Mouse (Mus musculus) megakaryocyte, adult 5-6 weeks (primary cell): Measurements from ENCODE around the gene Lrp5. TPM values are rescaled to one million over a fixed set of nuclear protein-coding genes. Genes with fewer than 3 reads are reported as not detected.
"Not testable (repeated sequence)": the region's sequence is repeated elsewhere in the genome, so short reads cannot be mapped to it uniquely, and the experiment has no call there.

Source experiments
- ATAC-seq: 2 replicates; pipeline ENCODE4 v1.8.0; 2016; ENCODE audit warnings: mild to moderate bottlenecking, inconsistent platforms; ENCODE audit not compliant: poor library complexity, severe bottlenecking
- total RNA-seq, 2 experiments: library from RNA; stranded (forward) in 1 of 2; stranded (reverse) in 1 of 2; fragments of 153-499, 151-499 nt in 1 of 2; fragments of 221-1000, 200-1000 nt in 1 of 2; gene quantifications; 2 replicates each; pipeline versions ENCODE4 v1.2.3 to v1.2.4; 2015 to 2017

Lrp5 gene
- total RNA-seq, 2 experiments from 2014 or later, result 13.6 to 17.9 TPM

DNA sequence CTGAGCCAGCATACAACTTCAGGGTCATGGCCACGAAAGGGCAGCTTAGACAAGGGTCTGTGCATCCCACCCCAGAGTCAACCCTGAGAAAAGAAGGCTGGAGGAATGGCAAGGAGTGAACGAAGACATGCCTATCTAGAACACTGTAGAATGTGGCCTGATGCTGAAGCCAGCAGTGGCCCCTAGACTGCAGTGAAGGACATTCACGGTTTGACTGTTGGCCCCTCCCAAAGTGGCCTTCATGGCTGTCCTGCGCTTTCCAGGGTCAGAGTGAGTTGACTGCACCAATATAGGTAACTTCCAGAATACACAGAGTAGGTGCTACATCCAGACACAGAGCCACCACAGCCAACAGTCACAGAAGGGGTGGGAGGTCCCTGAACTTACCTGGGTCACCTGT is 28.4 kb downstream of the Lrp5 start:
- no peak for ATAC-seq

DNA sequence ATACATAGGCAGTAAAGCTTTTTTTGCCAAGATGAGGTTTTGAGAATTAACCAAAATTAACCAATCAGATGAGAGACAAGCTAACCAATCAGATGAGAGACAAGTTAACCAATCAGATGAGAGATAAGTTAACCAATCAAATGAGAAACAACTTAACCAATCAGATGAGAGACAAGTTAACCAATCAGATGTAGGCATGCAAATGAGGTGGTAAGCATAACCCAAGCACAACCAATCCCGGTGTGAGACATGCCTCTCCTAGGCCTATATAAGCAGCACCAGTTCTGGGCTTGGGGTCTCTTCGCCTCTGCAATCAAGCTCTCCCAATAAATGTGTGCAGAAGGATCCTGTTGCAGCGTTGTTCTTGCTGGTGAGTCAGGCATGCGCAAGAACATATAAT is 29.3 kb downstream of the Lrp5 start:
- ATAC-seq, result not testable (repeated sequence)

DNA sequence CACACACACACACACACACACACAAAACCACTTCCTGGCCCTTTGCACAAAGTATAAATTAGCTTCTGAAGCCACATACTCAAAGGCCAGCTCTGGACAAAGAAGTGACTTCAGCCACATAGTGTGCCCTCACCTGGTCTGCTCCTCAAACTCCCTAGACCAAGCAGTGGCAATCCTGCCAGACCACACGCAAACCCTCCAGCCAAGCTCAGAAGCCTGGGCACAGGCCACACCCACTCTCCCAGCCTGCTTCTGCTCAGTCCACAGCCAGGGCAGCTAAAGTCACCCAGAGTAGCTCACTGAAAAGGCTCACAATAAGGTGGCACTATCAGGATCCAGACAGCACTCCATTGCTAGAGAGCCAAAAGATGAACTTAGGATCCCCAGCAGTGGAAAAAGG is 30.2 kb downstream of the Lrp5 start:
- ATAC-seq, result no peak

DNA sequence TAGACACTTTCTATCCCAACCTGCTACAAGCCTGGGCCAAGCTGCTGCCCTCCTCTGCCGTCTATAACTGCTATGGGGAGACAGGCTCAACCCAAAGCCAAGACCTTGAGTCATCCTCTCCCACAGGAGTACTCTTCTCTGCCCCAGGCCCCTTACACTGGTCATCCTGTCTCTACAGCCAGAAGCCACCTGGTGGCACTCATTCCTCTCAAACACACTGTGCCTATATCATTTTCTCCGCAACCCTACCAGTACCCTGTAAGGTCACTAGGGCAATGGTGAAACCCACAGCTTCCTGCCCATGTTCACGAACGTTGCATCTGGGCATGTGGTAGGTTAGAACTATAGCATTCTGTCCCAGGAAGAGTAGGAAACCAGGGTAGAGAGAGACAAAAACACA is 31.4 kb downstream of the Lrp5 start:
- peak; percentile 66 for ATAC-seq

DNA sequence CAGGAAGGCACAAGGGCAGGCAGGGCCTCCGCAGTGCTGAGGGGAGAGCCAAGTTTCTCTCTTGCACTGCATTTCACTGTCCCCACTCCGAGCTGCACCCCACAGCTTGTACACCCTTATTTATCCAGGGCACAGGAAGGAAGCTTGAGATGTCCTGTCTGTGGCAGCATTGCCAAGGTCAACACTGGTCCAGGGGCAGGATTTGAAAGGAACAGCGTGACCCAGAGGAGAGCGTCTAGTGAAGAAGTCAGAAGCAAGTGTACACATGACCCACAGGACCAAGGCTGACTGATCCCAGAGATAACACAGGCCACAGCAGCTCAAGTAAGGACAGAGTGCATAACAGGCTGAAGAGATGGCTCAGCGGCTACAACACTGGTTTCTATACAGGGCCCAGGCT is 32.3 kb downstream of the Lrp5 start:
- no peak for ATAC-seq

DNA sequence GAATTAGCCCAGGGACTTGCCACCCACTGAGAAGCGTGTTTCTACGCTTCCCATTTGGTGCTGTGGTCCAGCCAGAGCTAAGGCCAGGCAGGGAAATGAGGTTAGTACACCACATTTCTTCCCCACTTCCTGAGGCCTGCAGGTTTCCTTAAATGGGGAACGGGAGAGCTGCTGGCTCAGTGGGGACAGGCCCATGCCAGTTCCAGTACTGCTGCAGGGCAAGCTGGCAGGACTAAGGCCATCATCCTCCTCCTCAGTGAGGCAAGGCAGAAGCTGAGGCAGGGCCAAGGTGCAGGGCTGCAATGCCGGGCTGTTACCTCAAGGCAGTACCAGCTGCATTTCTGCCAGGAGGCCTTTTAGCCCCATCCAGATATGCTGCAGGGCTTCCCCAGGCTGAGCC is 32.9 kb downstream of the Lrp5 start:
- ATAC-seq, result no peak

DNA sequence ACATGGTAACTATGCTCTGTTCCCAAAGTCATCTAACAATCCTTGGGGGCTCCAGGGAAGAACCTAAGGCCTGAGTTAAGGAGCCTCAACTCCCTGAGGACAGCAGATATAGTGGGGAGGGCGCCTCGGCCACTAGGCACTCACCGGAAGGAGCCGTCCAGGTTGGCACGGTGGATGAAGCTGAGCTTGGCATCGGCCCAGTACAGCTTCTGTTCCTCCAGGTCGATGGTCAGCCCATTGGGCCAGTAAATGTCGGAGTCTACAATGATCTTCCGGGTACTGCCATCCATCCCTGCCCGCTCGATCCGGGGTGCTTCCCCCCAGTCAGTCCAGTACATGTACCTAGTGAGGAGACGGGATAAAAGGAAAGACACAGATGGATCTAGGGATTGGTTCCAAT is 34.4 kb downstream of the Lrp5 start:
- no peak for ATAC-seq

DNA sequence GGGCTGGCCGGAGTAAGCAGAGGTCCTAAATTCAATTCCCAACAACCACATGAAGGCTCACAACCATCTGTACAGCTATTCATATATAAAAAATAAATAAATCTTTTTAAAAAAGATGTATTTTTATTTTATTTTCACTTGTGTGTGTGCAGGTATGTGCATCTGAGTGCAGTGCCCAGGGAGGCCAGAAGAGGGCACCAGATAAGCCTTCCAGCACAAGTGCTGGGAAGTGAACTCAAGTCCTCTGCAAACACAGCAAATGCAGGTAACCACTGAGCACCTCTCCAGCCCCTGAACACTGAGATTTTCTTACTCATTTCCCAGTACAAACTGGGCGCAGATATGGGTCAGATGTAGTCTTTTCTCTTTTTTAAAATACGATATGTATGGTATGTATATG is 35.1 kb downstream of the Lrp5 start:
- no peak for ATAC-seq

DNA sequence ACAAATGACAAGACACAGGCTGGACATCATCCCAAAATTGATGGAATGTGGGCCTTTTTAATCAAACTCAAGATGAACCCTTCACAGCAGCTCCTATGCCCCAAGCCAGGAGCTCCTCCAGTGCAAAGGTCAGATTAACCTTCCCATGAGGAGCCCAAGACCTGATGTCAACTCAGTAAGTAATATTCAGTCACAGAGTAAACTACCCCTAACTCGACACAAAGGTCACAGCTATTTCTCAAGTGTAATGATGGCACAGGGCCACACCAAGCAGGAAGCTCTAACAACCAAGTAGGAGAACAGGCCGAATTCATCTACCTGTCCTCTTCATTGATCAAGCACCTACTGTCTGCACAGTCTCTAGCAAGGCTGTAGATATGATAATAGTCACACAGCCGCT is 35.9 kb downstream of the Lrp5 start:
- ATAC-seq, result no peak

DNA sequence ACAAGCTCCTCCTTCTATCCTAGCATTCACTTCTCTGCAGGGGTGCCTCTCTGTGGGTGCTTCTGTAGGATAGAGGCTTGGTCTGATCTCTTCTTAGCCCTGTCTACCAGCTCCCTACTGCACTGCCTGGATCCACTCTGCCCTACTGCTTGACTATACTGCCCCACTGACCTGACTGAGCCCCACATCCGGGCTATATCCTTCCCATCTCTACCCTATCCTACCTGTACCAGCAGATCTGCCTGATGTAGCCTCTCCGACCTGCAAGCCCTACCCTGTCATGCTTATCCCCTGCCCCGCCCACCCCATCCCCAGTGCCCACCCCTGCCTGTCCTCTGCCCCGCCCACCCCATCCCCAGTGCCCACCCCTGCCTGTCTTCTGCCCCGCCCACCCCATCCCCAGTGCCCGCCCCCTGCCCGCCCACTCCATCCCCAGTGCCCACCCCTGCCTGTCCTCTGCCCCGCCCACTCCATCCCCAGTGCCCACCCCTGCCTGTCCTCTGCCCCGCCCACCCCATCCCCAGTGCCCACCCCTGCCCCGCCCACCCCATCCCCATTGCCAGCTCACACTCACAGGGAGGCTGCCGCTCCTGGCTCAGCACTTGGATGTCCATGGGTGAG is 37.4 kb downstream of the Lrp5 start:
- no peak for ATAC-seq

DNA sequence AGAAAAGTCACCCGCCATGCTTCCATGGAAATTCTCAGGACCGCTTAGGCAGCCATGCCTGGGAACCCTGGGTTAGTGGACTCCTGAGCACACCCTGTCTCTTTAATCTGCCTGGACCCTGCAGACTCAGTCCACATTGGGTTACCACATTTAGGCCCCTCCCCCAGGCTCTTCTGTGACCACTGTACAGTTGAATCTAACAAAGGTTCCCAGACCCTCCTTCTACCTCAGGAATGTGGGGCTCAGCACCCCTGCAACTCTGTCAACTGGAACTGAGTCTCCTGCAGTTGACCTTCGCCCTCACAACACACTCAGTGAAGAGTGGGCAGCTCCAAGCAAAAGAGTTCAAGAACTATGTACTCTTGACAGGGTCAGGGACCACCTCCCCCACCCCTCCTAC is 38.4 kb downstream of the Lrp5 start:
- ATAC-seq, result no peak

DNA sequence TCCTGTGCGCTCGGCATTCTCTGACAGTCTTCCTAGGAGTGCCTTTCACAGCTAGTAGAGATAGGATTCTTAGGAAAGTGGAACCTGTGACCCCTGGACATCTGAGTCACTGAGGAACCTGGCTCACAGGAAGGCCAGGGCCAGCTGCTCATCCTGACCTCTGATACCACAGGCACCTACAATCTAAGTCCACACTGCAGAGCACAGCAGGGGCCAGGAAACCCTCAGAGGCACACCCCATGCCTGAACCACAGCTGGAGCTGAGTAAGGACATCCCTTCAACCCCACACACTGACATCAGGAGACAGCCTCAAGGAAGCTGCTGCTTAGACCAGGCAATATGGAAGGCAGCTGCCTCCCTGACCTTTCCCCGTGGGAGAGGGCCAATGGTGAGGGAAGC is 40.6 kb downstream of the Lrp5 start:
- ATAC-seq, result no peak

DNA sequence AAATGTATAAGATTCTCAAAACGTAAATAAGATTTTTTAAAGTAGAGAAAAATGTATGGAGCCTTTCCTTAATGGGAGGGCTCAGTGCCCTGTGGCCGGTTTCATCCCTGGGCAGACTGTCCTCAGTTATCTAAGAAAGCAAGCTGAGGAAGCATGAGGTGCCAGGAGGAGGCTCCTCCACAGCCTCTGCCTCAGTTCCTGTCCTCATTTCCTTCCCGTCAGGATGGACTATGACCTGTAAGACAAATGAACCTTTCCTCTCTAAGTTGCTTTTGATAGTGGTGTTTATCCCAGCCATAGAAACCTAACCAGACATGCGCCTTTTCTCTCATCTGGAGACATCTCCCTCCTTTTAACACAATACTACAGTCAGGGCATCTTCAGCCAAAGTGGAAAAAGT is 41.0 kb downstream of the Lrp5 start:
- ATAC-seq, result no peak

DNA sequence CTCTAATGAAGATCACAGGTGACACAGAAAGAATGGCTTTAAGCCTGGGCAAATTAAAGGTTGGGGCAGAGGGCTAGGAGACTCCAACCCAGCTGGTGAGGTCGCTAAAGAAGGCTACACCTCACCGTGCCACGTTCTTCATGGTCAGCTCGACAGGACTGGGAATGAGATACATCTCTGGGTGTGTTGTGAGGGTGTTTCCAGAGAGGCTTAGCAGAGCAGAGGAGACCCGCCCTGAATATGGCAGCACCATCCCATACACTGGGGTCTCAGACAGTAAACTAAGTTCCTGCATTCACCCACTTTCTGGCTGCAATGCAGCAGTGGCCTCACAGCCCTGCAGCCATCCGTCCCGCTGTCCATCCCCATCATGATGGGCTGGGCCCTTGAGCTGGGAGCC is 46.8 kb downstream of the Lrp5 start:
- no peak for ATAC-seq

DNA sequence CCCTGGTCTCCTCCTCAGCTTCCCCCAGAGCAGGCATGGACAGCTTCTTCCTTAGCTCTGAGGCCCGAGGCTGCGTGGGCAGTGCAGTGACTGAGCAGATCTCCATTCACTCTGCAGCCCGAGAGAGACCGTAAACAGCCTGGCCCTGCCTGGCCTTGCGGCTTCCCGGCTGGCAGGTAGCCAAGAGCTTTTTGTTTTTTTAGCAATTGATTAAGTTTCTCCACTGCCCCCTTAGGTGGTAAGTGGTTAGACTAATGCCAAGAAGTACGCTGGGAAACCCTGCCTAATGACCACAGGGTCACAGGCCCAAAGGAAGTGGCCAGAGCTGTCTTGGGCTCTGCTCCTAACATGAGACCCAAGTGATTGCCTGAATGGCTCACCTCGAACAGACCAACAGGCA is 47.7 kb downstream of the Lrp5 start:
- no peak for ATAC-seq

DNA sequence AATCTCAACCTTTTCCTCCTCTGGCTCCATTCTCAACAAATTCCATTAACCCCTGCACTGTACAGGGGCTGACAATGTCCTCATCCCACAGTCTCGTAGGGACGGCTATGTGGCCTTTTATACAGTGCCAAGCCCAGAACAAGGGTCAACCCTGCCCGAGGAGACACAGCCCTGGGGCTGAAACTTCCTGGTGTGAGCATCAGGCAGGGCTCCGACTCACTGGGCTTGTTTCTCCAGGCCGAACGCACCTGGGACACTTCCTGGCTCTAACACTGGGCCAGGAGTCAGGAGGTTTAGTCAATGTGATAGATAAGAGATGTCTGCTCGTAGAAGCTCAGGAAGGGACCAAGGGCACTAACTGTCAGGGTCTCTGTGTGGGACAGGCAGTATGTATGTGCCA is 54.3 kb downstream of the Lrp5 start:
- ATAC-seq, result no peak

DNA sequence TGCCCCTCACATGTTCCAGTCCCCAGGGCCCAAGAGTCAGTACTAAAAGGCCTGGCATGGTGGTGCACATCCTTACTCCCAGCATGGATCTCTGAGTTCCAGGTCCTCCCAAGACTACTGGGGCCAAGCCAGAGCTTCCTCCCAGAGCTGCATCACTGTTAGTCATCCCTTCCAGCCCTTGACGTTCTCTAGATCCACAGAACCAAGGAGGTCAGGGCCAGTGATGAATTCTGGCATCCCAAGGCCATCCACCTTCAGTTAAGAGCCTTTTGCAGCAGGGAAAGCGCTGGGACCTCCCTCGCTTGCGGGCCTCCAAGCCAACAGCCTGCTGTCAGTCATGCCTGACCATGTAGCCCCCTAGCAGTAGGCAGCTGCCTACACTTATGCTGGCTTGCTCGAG is 54.9 kb downstream of the Lrp5 start:
- no peak for ATAC-seq

DNA sequence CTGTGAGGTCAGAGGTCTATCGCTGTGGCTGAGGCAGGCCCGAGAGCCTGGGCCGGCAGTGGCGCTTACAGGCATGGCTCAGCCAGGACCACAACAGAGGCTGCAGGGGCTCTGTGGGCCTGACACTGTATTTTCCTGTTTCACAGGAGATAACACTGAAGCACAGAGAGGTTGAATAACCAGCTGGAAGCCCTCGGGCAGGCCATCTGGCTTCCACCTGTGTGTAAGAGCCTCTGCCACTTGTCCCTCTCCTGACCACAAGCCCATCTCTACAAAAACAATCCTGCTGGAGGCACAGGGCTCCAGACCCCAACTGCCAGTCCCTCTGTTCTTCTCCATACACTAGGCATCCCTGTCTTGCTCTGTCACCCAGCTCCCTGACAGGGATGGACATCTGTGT is 55.9 kb downstream of the Lrp5 start:
- ATAC-seq, result no peak

DNA sequence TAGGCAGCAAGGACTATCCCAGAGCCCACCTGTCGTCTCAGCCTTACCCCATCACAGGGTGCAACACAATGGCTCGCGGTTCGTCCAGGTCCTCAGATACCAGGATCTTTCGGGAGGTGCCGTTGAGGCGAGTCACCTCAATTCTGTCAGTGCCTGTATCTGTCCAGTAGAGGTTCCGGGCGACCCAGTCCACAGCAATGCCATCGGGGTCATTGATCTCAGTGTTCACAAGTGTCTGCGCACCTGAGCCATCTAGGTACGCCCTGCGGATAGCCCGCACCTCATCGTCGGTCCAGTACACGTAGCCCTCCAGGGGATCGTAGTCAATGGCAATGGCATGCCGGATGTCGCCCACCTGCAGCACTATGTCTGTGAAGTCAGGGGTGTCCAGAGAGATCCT is 56.3 kb downstream of the Lrp5 start:
- no peak for ATAC-seq

DNA sequence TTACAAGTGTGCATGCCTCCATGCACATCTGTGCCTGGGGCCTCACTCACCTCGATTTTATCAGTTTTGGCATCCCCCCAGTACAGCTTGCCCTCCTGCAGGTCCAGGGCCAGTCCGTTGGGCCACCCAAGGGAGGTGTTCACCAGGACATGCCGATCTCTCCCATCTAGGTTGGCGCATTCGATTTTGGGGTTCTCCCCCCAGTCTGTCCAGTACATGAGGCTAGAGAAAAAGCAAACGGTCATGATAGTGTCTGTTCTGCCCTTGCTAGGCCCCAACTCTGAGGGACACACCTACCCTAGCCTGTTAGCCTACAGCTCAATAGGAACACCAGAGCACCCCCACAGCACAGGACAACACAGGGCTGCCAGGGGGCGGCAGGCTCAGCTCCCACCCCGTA is 58.1 kb downstream of the Lrp5 start:
- ATAC-seq, result no peak

DNA sequence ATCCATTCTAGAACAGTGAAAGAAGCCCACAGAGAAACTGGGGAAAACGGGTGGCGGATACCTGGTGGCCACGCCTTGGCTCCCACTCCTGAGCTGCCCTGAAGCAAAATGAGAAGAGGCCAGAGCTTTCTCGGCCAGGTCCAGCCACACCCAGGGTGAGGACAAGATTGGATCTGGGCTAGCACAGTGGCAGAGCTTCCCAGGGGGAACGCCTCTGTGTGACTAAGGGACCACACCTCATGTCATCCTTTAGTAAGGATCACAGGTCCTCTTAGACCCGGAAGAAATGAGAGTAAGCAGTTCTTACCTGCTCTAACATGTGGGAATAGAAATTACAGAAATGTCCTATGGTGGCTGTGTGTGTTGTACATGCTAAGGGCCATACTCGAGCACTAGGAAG is 61.3 kb downstream of the Lrp5 start:
- no peak for ATAC-seq

DNA sequence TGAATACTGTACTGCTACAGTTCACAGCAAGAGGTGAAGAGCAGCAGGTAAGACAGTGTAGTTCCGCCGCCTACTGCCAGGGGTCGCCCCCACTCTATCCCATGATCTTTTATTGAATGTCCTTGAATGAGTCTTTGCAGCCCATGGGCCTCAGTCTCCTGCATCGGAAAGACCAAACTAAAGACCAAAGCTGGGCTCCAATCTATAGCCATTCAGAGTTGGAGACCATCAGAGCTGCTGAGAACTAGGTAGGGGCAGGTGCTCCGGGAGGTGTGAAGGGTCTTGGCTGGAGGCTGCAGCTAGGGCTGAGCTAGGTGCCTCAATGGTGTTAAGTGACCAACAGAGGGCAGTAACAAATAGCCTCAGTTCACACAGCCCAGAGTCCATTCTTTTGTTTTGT is 62.5 kb downstream of the Lrp5 start:
- ATAC-seq, result peak; percentile 74

DNA sequence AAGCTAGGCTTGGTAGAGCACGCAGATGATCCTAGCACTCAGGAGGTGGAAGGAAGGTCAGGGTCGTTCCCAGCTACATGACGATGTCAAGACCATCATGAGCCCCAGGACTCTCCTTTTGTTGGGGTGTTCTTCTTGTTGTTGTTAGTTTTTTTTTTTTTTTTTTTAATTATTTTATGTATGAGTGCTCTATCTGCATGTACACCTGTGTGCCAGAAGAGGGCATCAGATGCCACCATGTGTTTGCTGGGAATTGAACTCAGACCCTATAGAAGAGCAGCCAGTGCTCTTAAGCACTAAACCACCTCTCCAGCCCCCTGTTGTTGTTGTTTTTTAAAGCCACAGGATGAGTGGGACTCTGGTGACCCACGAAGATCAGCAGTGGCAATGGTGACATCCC is 63.1 kb downstream of the Lrp5 start:
- ATAC-seq, result no peak

DNA sequence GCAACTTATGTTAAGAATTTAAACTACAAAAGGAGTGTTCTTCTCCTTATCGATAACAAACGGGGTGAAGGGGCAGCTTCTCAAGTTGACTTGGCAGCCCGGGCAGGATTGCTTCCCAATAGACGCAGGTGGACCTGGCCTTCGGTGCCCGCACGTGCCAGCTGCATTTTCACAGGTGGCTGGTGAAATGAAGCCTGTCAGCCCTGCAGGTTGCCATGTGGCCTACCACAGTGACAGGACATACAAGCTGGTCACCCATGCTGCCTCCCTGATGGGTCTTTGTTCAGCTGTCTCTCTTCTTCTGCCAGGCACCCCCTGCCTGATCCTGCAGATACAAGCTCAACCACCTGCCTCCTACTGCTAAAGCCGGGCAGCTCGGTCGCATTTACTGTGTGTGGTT is 65.5 kb downstream of the Lrp5 start:
- no peak for ATAC-seq
